Mouse (Mus musculus): Measurements from ENCODE around the gene Phf6. TPM values are rescaled to one million over a fixed set of nuclear protein-coding genes. Genes with fewer than 3 reads are reported as not detected.
A peak's percentile ranks its signal among the peaks of the same experiment; 100 is the strongest.
"Not testable (repeated sequence)": the region's sequence is repeated elsewhere in the genome, so short reads cannot be mapped to it uniquely, and the experiment has no call there.

Phf6 gene
- polyA plus RNA-seq, 1 experiment = 0.21 TPM

- Histone ChIP-seq H3K36me3 (ENCODE audit: control insufficient read depth) (no peaks in the 10 kb centered on the region), H3K4me1 (ENCODE audit: control insufficient read depth) (peaks cover 50% of the 10 kb centered on the region), H3K4me3 (replicated peaks) (peak overlapping the region; percentile 51), H3K9me3 (ENCODE audit: control insufficient read depth, low read length) (no peaks in the 10 kb centered on the region), H3K27me3 (ENCODE audit: control insufficient read depth) (no peaks in the 10 kb centered on the region)
- TF ChIP-seq TAL1 (IDR thresholded peaks at IDR 0.05; ENCODE audit: low read length) (peak; percentile 84), GATA1 (IDR thresholded peaks at IDR 0.05; ENCODE audit: low read length) (peak; percentile 82)
Observed at GRCm38 (mm10) chrX:52971211-52972006, 59.3 kb downstream of the Phf6 start.

GRCm38 (mm10) chrX:52972129-52972528 lies 60.1 kb downstream of the Phf6 start:
- no peaks in the 10 kb centered on the region for H3K9me3 ChIP-seq (ENCODE audit: control insufficient read depth, low read length)
- peaks cover 55% of the 10 kb centered on the region for H3K4me1 ChIP-seq (ENCODE audit: control insufficient read depth)
- H3K27me3 ChIP-seq (ENCODE audit: control insufficient read depth) = no peaks in the 10 kb centered on the region
- no peak for TF ChIP-seq GATA1 (IDR thresholded peaks at IDR 0.05; ENCODE audit: low read length)
- no peak for TF ChIP-seq TAL1 (IDR thresholded peaks at IDR 0.05; ENCODE audit: low read length)
- H3K36me3 ChIP-seq (ENCODE audit: control insufficient read depth) = no peaks in the 10 kb centered on the region
- H3K4me3 ChIP-seq (replicated peaks) = no peak overlapping the region

DNA sequence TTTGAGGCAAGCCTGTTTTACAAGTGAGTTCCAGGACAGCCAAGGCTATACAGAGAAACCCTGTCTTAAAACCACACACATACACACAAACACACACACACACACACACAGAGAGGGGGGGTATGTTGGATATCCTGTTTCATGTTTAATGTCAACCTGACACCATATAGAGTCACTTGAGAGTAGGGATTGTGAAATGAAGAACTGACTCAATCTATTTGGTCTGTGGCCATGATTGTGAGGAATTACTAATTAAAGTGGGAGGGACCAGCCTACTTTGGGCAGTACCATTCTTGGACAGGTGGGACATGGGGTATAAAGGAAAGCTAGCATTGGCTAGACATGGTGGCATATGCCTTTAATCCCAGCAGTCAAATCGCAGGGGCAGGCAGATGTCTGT lies 60.6 kb downstream of the Phf6 start:
- TF ChIP-seq TAL1 (IDR thresholded peaks at IDR 0.05; ENCODE audit: low read length) (no peak), GATA1 (IDR thresholded peaks at IDR 0.05; ENCODE audit: low read length) (no peak)
- Histone ChIP-seq H3K4me1 (ENCODE audit: control insufficient read depth) (peaks cover 56% of the 10 kb centered on the region), H3K27me3 (ENCODE audit: control insufficient read depth) (no peaks in the 10 kb centered on the region), H3K36me3 (ENCODE audit: control insufficient read depth) (no peaks in the 10 kb centered on the region), H3K9me3 (ENCODE audit: control insufficient read depth, low read length) (no peaks in the 10 kb centered on the region), H3K4me3 (replicated peaks) (no peak overlapping the region)

- Histone ChIP-seq H3K27me3 (ENCODE audit: control insufficient read depth) (no peaks in the 10 kb centered on the region), H3K36me3 (ENCODE audit: control insufficient read depth) (no peaks in the 10 kb centered on the region), H3K4me1 (ENCODE audit: control insufficient read depth) (peaks cover 33% of the 10 kb centered on the region), H3K4me3 (replicated peaks) (no peak overlapping the region), H3K9me3 (ENCODE audit: control insufficient read depth, low read length) (no peaks in the 10 kb centered on the region)
- TF ChIP-seq GATA1 (IDR thresholded peaks at IDR 0.05; ENCODE audit: low read length) (no peak), TAL1 (IDR thresholded peaks at IDR 0.05; ENCODE audit: low read length) (no peak)
Observed at GRCm38 (mm10) chrX:52978576-52978975, 66.5 kb downstream of the Phf6 start.

DNA sequence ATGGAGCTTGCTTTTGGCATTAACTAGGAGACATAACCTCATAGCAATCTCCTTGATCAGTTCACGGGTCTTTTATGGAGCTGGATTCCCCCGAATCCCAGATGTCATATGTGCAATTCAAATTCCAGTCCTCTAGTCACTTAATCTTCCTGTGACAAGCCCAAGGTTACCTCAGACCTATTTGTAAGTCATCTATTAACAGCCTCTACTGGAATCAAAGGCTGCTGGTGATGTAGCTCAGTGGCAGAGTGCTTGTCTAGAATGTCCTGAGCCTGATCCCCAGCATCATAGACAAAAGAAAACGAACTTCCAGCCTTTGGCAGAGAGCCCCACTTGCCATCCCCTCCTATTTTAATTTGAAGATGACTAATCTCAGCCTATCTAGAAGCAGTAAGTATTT lies 69.3 kb downstream of the Phf6 start:
- Histone ChIP-seq H3K4me3 (replicated peaks) (no peak overlapping the region), H3K36me3 (ENCODE audit: control insufficient read depth) (no peaks in the 10 kb centered on the region), H3K27me3 (ENCODE audit: control insufficient read depth) (no peaks in the 10 kb centered on the region), H3K4me1 (ENCODE audit: control insufficient read depth) (peaks cover 23% of the 10 kb centered on the region), H3K9me3 (ENCODE audit: control insufficient read depth, low read length) (no peaks in the 10 kb centered on the region)
- no peak for TF ChIP-seq TAL1 (IDR thresholded peaks at IDR 0.05; ENCODE audit: low read length)
- no peak for TF ChIP-seq GATA1 (IDR thresholded peaks at IDR 0.05; ENCODE audit: low read length)

DNA sequence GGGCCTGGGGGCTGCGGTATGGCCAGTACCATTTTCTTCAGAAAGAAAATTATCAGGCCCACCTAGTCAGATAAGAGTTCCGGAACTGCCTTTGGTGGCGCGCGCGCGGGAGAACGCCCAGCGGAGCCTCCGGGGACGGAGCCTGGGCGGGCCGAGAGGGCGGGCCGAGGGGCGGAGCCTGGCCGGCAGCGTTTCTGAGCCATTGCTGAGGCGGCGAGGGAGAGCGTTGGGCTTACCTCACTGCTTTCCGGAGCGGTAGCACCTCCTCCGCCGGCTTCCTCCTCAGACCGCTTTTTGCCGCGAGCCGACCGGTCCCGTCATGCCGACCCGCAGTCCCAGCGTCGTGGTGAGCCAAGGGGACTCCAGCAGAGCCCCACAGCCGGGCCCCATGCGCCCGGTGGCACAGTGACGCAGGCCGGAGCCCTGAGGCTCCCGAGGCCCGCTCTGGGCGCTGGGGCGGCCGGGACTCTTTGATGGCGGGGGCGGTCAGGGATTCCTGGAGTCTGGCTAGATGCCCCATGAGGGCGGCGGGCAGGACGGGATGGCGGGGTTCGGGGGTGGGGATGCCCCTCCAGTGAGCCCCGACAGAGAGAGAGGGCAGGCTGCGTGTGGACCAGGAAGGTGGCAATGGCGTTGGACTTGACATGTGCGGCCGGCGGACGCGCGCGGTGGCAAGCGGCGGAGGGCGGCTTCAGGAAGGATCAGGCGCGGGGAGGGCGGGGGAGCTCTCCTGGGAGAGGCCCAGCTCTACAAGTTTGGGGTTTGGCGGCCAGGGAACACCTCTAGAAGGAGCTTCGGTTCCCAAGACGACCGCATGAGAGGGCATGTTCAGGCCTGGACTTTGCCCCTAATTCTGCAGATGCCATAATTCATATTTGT lies 76.1 kb downstream of the Phf6 start, which contains the start of gene Hprt:
TSS of gene Hprt (plus strand) at position 233 of the 879 bp plus-strand sequence.
- Histone ChIP-seq H3K9me3 (ENCODE audit: control insufficient read depth, low read length) (peaks cover 2% of the 10 kb centered on the region; the same call in 1 of the 2 replicates), H3K27me3 (ENCODE audit: control insufficient read depth) (no peaks in the 10 kb centered on the region), H3K4me1 (ENCODE audit: control insufficient read depth) (peaks cover 26% of the 10 kb centered on the region), H3K4me3 (replicated peaks) (peak within 1 kb of the TSS; percentile 80), H3K36me3 (ENCODE audit: control insufficient read depth) (peaks cover 6% of the 10 kb centered on the region)
- TF ChIP-seq TAL1 (IDR thresholded peaks at IDR 0.05; ENCODE audit: low read length) (no peak), GATA1 (IDR thresholded peaks at IDR 0.05; ENCODE audit: low read length) (0 out of 2 replicates have a peak, but pooled peaks have one; percentile 22)

GRCm38 (mm10) chrX:52994726-52995125 lies 82.7 kb downstream of the Phf6 start:
- H3K36me3 ChIP-seq (ENCODE audit: control insufficient read depth) = peaks cover 31% of the 10 kb centered on the region
- H3K4me1 ChIP-seq (ENCODE audit: control insufficient read depth); H3K27me3 ChIP-seq (ENCODE audit: control insufficient read depth); H3K4me3 ChIP-seq (replicated peaks); H3K9me3 ChIP-seq (ENCODE audit: control insufficient read depth, low read length): not testable (repeated sequence)

- H3K4me1 ChIP-seq (ENCODE audit: control insufficient read depth); H3K4me3 ChIP-seq (replicated peaks); H3K9me3 ChIP-seq (ENCODE audit: control insufficient read depth, low read length); H3K27me3 ChIP-seq (ENCODE audit: control insufficient read depth): not testable (repeated sequence)
- peaks cover 66% of the 10 kb centered on the region for H3K36me3 ChIP-seq (ENCODE audit: control insufficient read depth)
Observed at GRCm38 (mm10) chrX:53004887-53005286, 92.8 kb downstream of the Phf6 start.

DNA sequence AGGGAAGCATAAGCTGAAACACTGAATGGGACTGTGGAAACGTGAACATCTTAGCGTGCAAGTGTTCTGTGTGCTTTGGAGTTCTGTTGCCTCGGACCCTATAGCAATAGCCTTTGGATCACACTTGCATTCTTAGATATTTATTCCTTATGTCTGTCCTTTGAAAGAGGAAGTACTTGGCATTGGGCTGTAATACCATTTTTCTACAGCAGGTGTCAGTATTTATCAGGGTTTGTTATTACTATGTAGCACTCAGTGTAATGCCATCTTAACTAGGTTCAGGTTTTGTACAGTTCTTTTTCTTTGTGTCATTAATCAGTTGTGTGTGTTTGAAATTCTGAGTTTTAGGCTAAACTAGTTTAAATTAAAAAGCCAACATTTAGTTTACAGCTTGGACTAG lies 94.0 kb downstream of the Phf6 start:
- no peaks in the 10 kb centered on the region for H3K9me3 ChIP-seq (ENCODE audit: control insufficient read depth, low read length)
- TF ChIP-seq GATA1 (IDR thresholded peaks at IDR 0.05; ENCODE audit: low read length) (no peak), TAL1 (IDR thresholded peaks at IDR 0.05; ENCODE audit: low read length) (no peak)
- no peak overlapping the region for H3K4me3 ChIP-seq (replicated peaks)
- no peaks in the 10 kb centered on the region; the same call in 1 of the 2 replicates for H3K4me1 ChIP-seq (ENCODE audit: control insufficient read depth)
- no peaks in the 10 kb centered on the region for H3K27me3 ChIP-seq (ENCODE audit: control insufficient read depth)
- peaks cover 67% of the 10 kb centered on the region for H3K36me3 ChIP-seq (ENCODE audit: control insufficient read depth)

Other genes with a start within 250 kb of the Phf6 start
- not detected in 2 replicates for gene Ccdc160, start 121.1 kb upstream of the Phf6 start, polyA plus RNA-seq (2012)
- 0.57 and 0.59 TPM in 2 replicates for gene Hprt, start 75.9 kb downstream of the Phf6 start, polyA plus RNA-seq (2012)